Mouse (Mus musculus): Measurements from ENCODE around the gene Nell2.
"Not testable (repeated sequence)": the region's sequence is repeated elsewhere in the genome, so short reads cannot be mapped to it uniquely, and the experiment has no call there.

Nell2 gene

DNA sequence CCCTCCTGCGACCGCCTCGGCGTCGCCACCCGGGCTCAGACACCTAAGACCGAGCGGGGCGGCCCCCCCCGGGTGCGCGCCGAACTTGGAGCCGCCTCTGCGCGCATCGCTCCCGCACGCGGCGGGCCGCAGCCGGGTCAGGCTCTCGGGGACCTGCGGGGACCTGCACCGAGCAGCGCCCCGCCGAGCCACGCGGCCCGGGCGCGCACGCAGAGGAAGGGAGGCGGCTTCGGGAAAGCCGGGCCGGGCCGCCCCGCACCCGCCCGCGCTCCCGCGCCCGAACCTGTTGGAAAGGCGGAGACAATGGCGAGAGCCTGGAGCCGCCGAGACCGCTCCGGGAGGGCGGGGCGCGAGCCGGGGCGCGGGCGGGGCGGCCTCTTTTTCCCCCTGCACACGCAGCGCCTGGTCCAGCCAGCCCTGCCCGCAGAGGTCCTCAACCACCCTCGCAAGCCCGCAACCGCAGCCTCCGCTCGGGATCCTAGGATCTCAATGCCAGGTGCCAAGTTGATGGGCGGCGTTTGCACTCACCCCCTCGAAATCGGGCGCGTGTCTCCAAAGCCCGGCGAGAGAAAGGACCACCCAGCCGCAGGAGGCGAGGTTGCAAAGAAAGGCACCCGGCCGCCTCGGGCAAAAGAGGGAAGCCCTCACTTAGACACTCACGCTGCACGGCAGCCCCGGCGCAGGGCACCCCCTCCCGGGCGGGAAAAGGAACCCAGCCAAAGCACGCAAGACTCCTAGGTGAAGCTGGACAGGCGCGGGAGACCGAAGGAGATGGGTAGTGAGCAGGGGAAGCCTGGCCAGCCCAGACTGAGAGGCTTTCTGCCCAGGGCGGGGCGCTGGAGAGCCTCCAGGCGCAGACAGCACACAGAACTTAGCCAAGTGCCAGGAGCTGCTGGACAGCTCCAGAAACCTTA is at the start of gene Nell2:
TSS of gene Nell2 (minus strand) at position 612 of the 914 bp plus-strand sequence.
- DNase-seq (ENCODE audit: low read depth, low spot score): no peak

DNA sequence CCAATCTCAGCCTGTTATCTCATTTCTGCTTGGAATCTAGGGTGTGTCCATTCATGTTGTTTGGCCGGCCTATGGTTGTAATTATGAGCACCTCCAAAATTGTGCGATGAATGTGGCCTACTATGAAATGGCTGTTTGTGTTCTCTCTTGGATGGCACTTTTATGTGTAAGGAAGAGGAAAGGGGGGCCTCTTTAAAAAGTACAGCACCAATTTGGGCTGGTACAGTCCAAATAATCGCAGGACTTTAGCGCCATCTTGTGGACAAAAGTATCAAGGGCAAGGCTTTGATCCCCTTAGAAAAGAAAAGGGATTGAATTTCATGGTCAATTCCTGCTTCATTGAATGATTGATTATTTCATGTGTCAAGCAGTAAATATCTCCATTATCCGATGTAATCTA is 46.3 kb upstream of the Nell2 start:
- DNase-seq (ENCODE audit: low read depth, low spot score): peak; percentile 6

DNA sequence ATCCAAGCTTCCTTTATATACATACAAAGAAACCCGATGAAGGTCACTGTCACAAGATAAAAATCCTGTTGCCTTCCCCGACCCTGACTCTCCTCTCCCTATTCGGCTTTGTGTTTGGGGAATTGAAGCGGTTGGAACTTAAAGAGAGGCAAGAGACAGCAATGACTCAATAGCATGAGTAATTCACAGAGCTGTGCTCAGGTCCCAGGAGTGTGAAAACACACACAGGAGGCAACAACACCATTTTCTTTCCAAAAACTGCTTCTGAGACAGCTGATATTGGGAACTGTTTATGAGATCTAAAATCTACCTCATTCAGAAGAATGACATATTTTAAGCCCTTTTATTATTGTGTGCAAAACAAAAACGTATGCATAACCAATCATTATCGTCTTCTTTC is 41.2 kb upstream of the Nell2 start:
- DNase-seq (ENCODE audit: low read depth, low spot score): no peak

DNA sequence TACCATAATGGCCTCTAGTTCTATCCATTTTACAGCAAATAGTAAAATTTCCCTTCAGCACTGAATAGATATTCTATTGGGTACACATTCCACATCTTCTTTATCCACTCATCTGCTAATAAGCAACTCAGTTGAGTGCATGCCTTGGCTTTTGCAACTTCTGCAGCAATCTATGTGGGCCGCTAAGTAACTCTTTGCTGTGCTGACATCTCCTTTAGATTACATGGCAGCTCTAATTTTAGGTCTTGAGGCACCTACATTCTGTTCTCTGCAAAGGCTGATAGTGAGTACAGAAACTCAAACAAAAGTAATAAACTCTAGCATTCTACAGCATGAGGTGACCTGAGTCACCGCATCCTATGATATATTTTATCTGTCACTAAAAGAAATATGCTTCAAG is 36.8 kb upstream of the Nell2 start:
- no peak for DNase-seq (ENCODE audit: low read depth, low spot score)

DNA sequence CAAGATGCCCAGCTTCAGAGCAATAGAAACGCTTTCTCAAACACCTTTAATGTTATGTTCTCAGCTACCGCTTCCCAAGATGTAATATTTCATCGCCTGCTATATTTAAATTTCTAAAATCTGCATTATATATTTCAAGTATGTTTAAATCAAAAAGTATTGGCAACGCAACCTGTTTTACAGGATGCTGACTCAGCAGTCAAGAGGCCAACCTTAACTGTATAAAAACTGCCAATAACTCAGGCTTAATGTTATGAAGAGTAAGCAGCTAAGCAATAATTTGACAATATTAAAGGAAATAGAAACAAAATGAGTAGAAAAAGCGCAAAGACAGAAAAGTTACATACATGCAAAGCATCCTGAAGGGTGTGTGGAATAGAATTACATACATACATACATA is 32.9 kb upstream of the Nell2 start:
- DNase-seq (ENCODE audit: low read depth, low spot score): no peak

DNA sequence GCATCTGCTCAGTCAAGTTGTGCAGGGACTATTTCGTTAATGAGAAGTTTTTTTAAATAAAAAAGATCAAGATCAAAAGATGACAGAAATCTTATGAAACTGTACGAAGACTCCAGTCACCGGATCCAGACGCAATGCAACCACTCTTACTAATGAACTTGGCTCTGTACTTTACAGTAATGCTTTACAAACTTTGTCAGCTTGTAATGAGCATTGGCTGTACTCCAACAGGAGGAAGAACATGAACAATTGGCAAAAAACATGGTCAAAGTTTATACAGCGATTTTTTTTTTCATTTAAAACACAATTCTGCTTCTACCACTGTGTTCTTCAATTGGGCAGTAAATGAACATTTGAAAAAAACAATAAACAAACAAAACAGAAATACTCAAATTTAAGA is 21.7 kb upstream of the Nell2 start:
- no peak for DNase-seq (ENCODE audit: low read depth, low spot score)

DNA sequence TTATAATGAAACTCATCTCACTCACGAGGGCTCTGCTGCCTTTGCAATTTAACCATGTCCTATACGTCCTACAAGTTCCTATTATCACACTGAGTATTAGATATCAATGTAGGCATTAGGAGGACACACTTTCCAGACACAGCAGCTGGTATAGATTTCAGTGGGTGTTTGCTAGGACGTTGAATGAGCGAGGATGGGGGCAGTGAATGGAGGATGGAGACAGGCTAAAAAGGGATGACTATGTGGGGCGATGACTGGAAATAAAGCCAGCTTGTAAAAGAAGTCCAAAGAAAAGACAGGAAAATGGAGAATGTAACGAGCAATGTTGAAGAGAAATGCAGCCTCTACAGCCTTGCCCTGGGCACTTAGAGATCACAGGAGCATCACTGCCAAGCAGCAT is 14.3 kb upstream of the Nell2 start:
- no peak for DNase-seq (ENCODE audit: low read depth, low spot score)

DNA sequence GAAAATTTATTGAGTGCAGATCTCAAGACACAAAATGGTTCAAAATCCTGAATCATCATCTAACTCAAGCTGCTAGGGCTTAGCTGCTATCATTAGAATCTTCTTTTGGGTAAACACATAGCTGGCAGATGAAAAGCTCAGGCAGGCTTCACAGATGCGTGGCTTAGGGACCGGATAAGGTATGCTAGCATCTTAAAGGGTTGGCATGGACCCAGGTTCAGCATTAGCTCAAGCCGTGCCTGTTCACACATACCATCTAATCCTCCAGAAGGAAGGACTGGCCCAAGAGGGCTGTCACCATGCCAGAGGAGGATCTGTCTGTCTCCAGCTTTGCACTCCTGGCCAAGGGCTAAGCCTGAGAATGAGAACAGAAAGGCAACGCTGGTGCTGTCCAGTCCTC is 8.4 kb upstream of the Nell2 start:
- no peak for DNase-seq (ENCODE audit: low read depth, low spot score)

DNA sequence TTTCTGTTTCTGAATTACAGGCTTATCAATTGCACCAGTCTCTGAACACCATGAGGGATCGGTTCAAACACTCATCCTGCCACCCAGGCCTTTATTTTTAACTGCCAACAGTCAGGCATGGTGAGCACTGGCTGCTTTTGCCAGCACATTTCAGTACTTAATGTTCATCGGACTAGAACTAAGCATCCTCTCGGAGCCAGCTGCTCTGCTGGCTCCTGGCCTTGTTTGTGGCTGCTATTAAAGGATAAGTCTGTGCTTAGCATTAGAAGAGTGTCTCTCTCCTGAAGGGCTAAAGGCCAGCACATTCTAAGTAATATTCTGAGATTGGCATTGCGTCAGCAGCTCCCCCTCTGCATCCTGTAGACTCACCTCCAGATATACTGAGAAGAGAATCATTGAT is 7.9 kb upstream of the Nell2 start:
- no peak for DNase-seq (ENCODE audit: low read depth, low spot score)

DNA sequence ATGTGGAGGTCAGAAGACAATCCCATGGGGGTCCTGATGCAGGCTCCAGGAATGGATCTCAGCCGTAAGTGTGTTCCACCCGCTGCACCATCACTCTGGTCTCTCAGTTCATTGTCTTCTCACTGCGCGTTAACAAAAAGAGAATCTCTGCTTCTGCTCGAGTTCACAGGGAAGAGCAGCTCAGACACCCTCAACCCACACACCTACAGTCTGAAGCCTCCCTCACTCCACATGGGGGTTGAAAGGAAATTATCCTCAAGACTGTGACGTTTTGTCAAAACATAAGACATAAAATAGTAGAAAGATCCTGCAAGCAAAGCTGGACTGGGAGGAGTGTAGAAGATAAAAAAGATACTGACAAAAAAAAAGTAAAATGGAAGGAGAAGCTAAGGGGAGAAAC is 6.3 kb upstream of the Nell2 start:
- DNase-seq (ENCODE audit: low read depth, low spot score): no peak

DNA sequence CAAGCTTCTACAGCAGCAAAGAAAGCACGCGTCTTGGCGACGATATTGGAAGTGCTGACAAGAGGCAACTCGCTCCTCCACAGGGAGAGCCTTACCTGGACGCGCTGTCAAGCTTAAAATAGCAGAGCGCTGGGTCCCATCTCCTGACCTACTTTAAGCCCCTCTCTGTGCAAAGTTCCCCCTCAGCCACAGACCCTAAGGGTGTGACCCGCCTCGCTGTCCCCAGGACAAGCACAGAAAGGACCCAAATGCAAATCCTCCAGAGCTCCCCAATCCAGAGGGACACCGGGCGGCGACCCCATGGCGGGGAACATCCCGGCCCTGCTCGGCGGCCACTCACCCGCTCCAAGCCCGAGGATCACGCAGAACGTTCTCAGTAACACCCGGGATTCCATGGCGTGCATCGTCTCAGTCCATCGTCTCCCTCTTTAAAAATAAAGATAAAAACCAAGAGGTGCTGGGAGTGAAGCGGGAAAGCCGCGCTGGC is 855 bp downstream of the Nell2 start:
- DNase-seq (ENCODE audit: low read depth, low spot score): no peak

DNA sequence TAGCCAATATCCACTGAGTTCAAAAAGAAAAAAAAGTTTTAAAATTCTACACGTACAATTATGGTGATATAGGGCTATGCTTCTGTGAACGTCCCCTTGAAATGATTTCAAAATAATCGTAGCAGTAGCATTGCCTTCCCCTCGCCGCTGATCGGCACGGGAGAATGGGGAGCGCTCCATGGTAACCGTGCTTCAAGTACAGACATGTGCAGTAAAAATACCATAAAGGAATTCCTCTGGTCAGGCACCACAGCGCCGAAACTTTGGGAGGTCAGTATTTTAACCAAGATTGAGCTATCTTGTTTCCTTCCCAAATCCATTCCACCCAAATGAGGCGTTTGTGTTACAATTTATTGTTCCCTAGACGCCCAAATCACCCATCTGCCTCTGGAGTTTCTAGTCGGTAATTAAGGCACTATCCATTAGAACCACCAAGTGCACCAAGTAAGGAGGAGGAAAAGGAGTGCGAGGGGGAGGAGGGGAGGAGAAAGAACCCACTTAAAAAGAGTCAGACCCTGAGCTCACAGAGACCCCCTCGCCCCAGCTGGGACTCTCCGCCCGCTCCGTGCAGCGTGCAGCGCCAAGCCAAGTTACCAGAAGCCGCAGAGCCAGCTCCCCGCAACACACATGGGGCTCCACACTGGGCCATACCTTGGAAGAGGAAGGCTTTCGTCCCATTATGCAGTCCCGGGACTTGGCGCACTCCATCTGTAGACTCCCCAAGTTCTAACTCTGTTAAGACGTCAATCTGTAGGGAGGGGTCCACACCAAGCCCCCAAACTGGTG is 1.5 kb downstream of the Nell2 start:
- no peak for DNase-seq (ENCODE audit: low read depth, low spot score)

DNA sequence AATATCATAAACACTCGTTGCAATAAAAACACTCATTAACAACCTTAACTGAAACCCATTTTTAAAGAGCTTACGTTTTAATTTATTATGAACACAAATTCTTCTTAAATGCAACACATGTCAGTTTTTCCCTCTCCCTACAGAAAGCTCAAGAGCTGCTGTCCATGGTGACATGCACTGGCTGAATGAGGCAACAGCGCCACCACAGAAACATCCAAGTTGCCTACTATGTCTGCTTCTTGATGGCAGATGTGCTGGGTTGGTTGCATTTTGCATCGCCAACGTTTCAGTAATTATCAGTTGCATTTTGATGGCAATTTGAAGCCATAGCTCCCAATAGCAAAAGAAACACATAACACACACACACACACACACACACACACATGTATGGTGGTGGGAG is 2.4 kb downstream of the Nell2 start:
- DNase-seq (ENCODE audit: low read depth, low spot score): no peak

DNA sequence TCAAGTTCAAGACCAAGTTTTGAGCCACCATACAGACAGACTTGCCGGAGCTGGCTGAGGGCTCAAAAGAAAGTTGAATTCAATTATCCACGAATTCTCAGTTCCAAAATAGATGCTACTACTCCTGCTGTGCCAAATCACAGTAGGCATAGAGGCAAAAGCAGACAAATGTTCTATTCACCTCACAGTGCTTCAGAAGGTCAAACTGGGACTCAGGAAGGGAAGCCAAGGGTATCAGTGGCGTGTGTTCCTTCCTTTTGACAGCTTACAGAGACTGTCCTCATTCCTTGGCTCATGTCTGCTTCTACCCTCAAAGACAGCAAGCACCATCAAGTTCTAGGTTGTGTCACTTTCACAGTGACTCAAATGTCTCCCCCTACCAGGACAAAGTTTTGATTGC is 10.2 kb downstream of the Nell2 start:
- no peak for DNase-seq (ENCODE audit: low read depth, low spot score)

DNA sequence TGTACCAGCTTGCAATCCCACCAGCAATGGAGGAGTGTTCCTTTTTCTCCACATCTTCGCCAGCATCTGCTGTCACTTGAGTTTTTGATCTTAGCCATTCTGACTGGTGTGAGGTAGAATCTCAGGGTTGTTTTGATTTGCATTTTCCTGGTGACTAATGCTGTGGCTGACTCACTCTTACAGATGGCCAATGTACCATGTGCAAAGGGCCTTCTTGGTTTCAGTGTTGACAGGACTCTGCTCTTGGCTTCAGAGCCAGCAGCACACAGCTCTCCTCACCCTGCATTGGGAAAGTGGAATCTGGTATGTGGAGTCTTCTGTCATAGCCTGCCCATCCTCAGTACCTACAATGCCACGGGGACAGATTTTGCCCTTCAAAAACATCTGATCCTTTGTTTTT is 15.1 kb downstream of the Nell2 start:
- not testable (repeated sequence) for DNase-seq (ENCODE audit: low read depth, low spot score)

DNA sequence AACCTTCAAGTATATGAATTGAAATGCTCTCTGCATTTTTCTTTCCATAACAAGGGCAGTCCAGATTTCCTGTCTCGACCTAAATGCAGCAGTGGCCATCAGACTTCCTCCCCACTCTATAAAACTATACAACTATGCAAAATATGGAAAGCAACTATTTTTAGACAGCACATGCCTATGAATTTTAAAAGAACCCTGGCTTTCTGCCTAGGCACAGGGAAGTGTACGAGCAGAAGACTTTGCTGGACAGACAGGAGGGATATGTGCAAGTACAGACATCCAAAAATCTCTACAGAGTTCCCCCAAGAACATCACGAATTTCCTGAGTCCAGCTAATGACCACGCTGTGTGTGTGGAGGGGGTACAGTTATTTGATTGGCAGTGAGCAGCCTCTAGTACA is 32.7 kb downstream of the Nell2 start:
- no peak for DNase-seq (ENCODE audit: low read depth, low spot score)

DNA sequence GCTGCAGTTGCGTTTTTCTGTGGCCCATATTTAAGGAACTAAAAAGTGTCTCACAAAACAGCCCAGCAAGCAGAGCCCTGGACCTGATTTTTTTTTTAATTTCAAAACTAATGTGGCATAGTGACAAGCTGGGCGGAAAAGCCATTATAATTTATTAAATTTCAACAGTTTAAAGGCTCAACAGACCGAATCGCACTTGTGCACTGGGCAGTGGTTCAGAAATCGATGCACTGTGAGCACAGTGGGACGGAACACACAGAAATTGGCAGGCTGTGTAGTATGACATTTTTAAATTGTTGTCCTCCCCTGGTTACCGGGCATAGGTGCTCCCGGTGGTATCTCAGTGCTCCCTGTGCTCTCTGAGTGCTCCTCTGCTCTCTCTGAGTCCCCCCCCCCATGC is 33.2 kb downstream of the Nell2 start:
- no peak for DNase-seq (ENCODE audit: low read depth, low spot score)

DNA sequence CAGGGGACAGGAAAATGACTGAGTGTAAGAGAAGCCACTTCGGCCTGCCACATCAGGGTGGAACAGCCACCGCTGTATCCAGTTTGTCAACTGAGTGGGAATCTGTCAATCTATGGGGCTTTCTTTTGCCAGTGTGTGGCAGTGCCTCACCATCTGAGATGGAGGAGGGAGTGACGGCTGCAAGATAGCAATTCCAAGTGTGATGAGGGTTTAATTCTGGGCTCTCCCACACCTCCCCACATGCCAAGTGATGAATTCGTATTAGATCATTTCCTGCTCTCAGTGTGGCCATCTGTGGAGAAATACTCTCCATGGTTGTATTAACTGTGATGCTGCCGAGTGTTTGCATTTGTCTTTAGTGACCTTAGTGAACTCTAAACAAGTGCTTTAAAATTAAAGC is 36.2 kb downstream of the Nell2 start:
- DNase-seq (ENCODE audit: low read depth, low spot score): no peak

DNA sequence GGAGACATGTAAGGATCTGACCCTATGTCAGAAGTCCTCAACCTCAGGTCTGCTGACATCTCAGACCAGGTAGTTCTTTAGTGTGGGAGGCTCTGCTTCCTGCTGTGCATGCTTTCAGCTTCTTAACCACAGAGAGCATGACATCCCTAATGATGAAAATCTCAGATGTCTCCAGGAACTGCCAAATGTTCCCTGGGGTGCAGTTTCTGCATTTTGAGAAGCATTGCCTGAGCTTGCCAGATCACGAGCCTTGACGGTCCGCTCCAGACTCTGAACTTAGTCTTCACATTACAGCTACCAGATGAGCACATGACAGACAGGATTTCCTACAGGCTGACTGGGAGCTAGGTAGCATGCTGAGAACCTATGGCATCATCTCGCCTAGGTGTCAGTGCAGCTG is 39.2 kb downstream of the Nell2 start:
- DNase-seq (ENCODE audit: low read depth, low spot score): no peak

DNA sequence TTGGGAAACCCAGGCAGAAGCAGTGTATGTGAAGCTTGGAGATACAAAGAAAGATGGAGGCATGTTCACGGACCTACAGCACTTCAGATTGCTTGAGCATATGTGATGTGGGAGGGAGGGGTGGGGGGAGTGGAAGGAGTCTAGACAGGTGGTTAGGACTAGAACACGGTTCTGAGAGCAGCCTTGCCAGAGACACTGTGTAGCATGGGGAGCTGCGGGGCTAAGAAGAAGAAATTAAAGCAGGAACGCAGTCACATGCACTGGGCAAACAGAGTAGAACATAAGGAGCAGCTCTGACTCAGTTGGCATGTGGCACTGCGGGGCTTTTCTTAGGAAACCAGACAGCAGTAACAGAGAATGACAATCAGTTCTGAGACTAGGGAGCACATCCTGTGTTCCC is 40.4 kb downstream of the Nell2 start:
- no peak for DNase-seq (ENCODE audit: low read depth, low spot score)

DNA sequence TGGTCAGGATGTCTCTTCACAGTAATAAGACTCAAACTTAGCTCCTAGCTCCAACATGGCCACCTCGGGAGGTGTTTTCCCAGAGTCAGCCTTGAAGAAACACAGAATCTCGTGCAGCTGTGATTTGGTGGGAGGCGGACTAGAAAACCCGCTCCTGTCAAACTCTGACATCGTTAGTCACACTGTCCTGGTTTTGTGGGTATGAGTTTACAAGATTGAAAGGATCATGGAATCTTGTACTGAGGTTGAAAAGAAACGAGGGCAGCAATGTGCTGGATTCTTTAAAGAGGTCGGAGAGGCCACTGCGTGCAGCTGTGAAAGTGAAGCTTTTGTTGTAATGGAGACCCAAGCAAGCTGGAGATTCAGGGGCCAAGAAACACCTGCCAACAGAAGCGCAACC is 46.4 kb downstream of the Nell2 start:
- DNase-seq (ENCODE audit: low read depth, low spot score): no peak

DNA sequence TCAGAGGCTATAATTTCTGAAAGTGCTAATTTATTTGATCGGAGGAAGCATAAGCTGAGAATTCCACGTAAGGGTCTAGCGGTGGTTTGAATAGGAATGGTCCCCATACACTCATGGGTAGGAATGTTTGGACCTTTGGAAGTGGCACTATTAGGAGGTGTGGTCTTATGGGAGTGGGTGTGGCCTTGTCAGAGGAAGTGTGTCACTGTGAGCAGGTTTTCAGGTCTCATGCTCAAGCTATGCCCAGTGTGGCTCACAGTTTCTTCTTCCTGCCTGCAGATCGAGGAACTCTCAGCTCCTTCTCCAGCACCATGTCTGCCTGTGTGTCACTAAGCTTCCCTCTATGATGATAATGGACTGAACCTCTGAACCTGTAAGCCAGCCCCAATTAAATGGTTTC is 46.8 kb downstream of the Nell2 start:
- no peak for DNase-seq (ENCODE audit: low read depth, low spot score)

DNA sequence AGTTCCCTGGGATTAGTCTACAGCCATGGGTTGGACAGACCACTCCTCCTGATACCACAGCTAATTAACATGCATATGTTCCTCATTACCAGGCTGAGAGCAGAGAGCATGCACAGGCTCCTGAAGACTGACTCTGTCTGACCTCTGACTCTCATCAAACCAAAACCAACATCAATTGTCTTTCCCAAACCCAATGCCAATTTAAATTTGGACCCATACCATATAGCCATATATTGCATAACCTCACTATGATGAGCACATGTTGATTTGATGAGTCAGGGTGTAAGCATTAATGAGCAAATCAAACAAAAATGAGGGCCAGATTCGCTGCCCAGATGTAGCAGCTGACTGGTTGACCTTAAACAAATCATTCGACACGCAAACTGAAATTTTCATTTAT is 51.9 kb downstream of the Nell2 start:
- DNase-seq (ENCODE audit: low read depth, low spot score): no peak

Measured in retina, adult 2 months (tissue).